Mouse (Mus musculus) gastrocnemius, postnatal 4 days (tissue): ENCODE results near the gene Psapl1. TPM values are rescaled to one million over a fixed set of nuclear protein-coding genes. Genes with fewer than 3 reads are reported as not detected.

ENCODE experiments used
- DNase-seq, 2 experiments: peaks; one replicate each; pipeline ENCODE4 v3.0.0; 2021 to 2022; ENCODE audit warnings: low spot score in 2 of 2, mixed read lengths in 2 of 2
- long read RNA-seq, 2 experiments: library from polyadenylated mRNA; stranded (forward); transcript quantifications; one replicate each; pipeline ENCODE4 v2.0.0; 2021
- total RNA-seq, 2 experiments: library from RNA; stranded (reverse); gene quantifications; 2 replicates each; pipeline ENCODE4 v1.2.3; 2021

Psapl1 gene
- total RNA-seq, result under 1 TPM in 1 of 2 experiments, not detected in 1; 0.13 TPM
- long read RNA-seq, experiment 1, transcript Psapl1-201 (1 exons, 2,548 nt), result major isoform, 24 of 25 reads
- long read RNA-seq, experiment 1, partial matches to known transcripts, result 0 of 25 reads
- long read RNA-seq, experiment 1, other reads (novel, unspliced or antisense), result 1 of 25 reads
- long read RNA-seq, experiment 2, result 0 reads

DNA sequence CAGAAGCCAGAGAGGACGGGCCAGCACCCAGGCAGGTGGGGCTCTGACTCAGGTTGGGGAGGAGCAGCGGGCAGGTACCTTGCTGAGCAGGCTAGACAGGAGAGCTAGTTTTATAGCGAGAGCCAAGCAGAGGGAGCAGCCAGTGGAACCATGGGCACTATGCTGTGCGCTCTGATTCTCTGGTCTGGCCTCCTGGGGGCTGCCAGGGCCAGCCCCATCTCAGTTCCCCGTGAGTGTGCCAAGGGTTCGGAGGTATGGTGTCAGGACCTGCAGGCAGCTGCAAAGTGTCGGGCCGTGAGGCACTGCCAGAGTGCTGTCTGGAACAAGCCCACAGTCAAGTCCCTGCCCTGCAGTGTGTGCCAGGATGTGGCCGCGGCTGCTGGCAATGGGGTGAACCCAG lies at the start of gene Psapl1:
Psapl1 (plus strand) TSS at position 106 of the 400 bp plus-strand sequence.
- no peak for DNase-seq

- DNase-seq, result no peak
Measured at GRCm38 (mm10) chr5:36154879-36155485, 48.8 kb upstream of the Psapl1 start.

GRCm38 (mm10) chr5:36165424-36166302 lies 38.2 kb upstream of the Psapl1 start:
- no peak for DNase-seq

DNA sequence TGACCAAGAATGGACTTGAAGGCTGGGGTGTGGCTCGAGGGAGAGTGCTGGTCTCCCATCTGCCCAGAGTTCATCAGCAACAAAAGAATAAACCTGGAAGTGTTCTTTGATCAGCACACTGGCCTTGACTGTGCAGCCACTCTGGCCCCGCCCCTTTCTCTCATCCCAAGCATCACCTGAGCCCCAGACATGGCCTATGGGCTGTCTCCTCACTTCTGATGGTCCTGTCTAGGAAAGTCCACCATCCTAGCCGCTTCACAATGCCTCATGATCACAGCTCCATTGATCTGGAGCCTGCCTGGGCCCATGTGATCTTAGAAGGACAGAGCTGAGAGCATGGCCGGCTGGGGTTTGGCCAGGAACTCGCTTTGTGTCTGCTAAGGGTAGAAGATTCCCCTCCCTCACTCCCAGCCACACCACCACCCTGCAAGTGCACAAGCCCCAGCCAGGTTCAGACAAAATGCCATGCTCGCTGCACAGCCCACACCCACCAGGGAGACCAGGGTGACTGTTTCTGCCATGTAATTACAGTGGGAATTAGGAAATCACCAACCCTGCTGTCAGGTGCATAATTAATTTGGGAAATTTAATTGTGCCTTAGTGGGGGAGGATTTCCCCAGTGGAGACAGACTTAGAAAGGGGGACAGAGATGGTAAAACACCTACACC lies 37.3 kb upstream of the Psapl1 start:
- DNase-seq, result no peak

- peak in 1 of 2 experiments; percentile 54 for DNase-seq
Measured at GRCm38 (mm10) chr5:36168963-36169650, 34.7 kb upstream of the Psapl1 start.

- DNase-seq, result no peak
Measured at GRCm38 (mm10) chr5:36174569-36175115, 29.2 kb upstream of the Psapl1 start.

DNA sequence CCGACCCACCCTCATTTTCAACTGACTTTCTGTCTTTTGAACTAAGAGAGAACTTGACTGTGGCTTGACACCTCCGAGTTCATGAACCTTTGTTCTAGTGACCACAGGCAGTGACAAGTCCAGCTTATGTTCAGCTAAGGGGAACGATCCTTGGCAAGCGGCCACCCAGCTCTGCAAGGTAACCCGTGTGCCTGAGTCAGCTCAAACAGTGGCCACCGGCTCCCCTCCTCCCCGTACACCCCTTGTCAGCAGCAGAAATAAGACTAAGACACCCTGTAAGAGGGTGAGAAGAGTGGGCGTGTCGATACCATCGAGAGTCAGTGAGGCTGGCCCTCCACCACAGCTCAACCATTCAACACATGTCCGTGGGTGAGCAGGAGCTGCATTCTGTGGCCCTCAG lies 27.4 kb upstream of the Psapl1 start:
- DNase-seq, result no peak

- DNase-seq, result no peak
Measured at GRCm38 (mm10) chr5:36176873-36177272, 26.9 kb upstream of the Psapl1 start.

- DNase-seq, result no peak
Measured at GRCm38 (mm10) chr5:36178215-36178614, 25.6 kb upstream of the Psapl1 start.

GRCm38 (mm10) chr5:36178785-36179184 lies 25.0 kb upstream of the Psapl1 start:
- no peak for DNase-seq

- no peak for DNase-seq
Measured at GRCm38 (mm10) chr5:36179708-36180107, 24.1 kb upstream of the Psapl1 start.

GRCm38 (mm10) chr5:36182326-36182725 lies 21.5 kb upstream of the Psapl1 start:
- no peak for DNase-seq

DNA sequence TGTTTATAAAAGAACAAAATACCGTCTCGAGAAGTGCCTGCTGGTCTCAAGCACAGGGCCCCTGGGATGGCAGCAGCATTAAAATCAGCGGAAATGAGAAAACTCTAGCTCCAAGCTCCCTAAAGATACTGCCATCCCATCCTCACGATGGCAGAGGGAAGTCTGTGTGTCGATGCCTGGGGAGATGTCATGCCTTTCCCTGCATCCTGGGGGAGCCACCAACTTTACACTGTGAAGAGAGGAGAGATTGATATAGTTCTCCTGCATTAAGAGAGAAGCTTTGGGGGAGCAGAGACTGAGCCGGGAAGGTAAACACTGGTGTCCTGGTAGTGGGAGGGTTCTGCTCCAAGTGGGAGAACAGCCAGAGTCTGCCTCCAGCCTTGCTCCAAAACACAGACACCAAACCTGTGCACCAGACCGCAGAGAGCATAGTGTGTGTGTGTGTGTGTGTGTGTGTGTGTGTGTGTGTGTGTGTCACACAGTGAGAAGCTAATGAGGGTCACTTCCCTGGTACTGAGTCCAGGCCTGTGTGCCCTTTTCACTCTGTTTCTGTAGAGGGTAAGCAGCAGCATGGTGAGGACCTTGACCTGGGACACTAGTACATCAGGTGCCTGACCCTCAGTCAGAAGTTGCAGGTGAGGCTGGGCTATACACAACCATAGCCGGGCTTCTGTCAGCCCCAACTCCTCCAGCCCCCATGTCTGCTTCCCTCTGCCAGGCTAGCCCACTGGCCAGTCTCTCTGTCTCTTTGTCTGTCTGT lies 17.3 kb upstream of the Psapl1 start:
- no peak for DNase-seq

DNA sequence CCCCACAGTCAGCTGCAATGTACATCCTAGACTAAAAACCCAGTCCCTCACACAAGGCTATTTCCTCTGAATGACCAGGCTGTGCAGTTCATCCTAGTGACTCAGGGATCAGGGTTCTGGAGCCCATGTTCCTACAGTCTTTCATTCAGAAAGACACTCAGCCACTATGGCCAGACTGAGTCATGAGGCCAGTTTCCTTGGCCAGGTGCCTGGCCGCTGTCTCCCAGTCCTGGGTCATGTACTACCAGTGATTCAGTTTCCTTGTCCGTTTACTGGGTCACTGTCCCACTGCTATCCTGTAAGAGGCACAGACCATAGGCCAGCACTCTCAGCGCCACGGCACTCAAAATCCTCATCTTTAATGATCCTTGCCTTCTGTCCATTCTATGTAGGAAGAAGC lies 15.5 kb upstream of the Psapl1 start:
- no peak for DNase-seq

DNA sequence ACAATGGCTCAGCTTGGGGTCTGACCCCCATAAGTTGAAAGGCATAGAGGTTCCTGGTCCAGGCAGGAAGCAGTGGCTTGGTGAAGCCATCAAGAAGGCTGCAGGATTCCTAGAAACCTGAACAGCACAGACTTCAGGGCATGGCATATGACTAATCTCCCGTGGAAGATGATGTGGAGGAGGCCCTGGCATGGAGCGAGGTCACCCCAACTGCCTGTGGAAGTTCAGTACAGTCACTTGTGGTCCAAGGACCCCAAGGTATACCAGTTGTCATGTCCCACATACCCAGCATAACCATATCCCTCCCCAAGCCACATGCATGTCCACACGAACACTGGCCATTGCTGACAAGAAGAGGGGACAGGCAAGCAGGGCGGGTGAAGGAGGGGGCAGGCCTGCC lies 12.5 kb upstream of the Psapl1 start:
- no peak for DNase-seq

- DNase-seq, result no peak
Measured at GRCm38 (mm10) chr5:36191876-36192275, 11.9 kb upstream of the Psapl1 start.

GRCm38 (mm10) chr5:36192677-36193076 lies 11.1 kb upstream of the Psapl1 start:
- no peak for DNase-seq

GRCm38 (mm10) chr5:36194631-36195030 lies 9.2 kb upstream of the Psapl1 start:
- DNase-seq, result no peak

GRCm38 (mm10) chr5:36195436-36195835 lies 8.4 kb upstream of the Psapl1 start:
- no peak for DNase-seq

DNA sequence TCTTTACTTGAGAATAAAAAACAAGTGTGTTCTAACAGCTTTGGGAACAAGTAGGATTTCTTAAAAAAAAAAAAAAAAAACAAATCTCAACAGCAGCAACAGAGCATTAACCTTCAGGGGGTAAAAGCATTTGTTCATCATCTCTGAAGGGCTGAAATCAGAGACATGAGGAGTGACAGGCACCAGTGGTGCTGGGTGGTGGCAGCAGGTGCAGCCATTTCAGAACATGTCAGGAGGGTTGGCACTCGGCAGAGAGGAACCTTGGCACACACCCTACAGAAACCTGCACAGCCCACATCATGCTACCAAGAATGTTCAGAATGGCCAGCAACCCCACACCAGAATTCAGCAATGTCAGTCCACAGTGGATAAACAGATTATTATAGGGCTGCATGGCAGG lies 4.3 kb upstream of the Psapl1 start:
- DNase-seq, result no peak
